Mouse (Mus musculus): ENCODE measurements around the gene Tmem43. TPM values are rescaled to one million over a fixed set of nuclear protein-coding genes. Genes with fewer than 3 reads are reported as not detected.
"Not testable (repeated sequence)": the region's sequence is repeated elsewhere in the genome, so short reads cannot be mapped to it uniquely, and the experiment has no call there.

The Tmem43 gene
- 44.3 and 44.5 TPM in 2 replicates for polyA plus RNA-seq (2015; fragmentation: Nextera tagmentation; extraction: Ambion mirVana)

GRCm38 (mm10) chr6:91472868-91473804, at the start of gene Tmem43, which contains the start of gene Chchd4:
Tmem43 (plus strand) TSS chr6:91473703.
Chchd4 (minus strand) TSS chr6:91473546.
- peak; percentile 99 for DNase-seq (ENCODE audit: low spot score)

GRCm38 (mm10) chr6:91424151-91424550, 49.4 kb upstream of the Tmem43 start:
- no peak for DNase-seq (ENCODE audit: low spot score)

GRCm38 (mm10) chr6:91440474-91441144, 32.9 kb upstream of the Tmem43 start:
- DNase-seq (ENCODE audit: low spot score): peak; percentile 95

GRCm38 (mm10) chr6:91441145-91441662, 32.3 kb upstream of the Tmem43 start:
- DNase-seq (ENCODE audit: low spot score): no peak

DNA sequence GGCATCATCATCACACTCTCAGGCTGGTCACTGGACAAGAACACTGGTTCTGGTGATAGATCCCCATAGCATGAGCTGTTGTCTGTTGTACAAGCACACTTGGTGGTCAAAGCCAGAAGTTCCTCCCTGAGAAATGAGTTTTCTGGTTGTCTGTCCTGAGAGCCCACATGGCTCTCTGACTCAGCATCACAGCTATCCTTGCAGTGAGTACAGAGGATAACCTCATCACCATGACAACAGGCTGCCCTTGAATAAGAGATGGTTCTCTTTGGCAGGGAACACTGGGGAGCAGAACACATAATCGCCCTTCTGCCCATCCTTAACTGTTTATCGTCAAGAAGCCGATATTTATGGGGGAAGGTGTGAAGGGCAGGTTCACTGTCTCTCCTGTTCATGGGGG, 28.2 kb upstream of the Tmem43 start:
- DNase-seq (ENCODE audit: low spot score): no peak

DNA sequence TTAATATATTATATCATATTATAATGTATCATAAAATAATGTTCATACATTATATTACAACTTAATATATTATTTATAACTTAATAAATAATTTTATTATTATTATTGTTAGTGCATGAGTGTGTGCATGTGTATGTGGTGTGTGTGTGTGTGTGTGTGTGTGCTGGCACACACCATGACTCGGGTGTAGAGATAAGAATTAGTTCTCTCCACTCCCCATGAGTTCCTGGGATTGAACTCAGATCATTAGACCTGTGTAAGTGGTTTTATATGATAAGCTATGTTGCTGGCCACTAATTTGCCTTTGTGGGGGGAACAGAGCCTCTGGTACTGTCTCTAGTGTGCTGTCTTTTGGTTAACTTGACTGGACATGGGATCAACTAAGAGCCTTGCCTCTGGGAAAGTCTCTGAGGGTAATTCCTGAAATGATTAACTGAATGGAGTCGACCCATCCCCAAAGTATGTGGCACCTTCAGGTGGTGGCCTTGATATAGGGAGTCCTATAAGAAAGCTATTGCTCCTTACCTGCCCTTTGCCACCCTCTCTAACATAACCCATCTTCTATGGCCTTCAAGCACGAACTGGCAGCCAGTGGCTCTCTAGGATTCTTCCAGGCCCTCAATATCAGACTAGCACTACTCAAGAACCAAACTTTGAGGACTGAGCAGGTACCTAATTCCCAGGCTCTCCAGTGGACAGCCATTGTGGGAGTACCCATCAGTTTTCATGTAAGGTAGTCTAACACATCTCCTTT, 23.9 kb upstream of the Tmem43 start:
- DNase-seq (ENCODE audit: low spot score): no peak

- no peak for DNase-seq (ENCODE audit: low spot score)
These were observed 21.4 kb upstream of the Tmem43 start for GRCm38 (mm10) chr6:91452056-91452455.

DNA sequence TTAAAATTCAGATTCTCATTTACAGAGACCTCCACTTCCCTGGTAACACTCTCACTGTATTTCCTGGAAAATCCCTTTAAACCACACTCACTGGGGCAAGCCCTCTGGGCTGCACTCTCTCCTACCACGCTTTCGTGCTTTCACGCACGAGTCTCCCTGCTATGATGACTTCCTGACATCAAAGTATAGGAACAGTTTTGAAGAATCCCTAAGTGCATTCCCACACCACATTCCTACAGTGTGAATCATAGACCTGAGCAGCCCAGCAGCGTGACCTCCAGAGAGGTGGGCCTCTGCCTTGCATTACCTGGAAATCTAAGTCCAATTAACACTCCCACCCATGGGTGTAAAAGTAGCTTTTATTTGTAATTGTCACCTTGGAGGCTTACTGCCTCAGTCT, 19.0 kb upstream of the Tmem43 start:
- DNase-seq (ENCODE audit: low spot score): no peak

DNA sequence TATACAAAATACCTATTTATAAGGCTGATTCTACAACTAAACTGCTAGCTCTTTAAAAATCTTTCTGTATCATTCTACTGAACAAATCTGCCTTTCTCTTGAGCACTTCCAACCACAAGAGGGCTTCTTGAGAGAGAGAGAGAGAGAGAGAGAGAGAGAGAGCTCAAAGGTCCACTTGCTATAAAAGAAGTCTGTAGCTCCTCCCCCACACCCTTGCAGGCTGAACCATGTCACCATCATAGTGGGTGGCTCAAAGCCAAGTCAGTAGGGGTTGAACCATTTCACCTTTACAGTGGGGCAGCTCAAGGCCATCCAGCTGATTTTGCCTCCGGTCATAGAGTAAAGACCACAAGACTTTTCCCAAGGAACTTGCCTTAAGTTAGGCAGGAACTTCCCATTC, 14.0 kb upstream of the Tmem43 start:
- no peak for DNase-seq (ENCODE audit: low spot score)

GRCm38 (mm10) chr6:91465756-91466155, 7.7 kb upstream of the Tmem43 start:
- DNase-seq (ENCODE audit: low spot score): no peak

- DNase-seq (ENCODE audit: low spot score): no peak
These were observed 6.4 kb upstream of the Tmem43 start for GRCm38 (mm10) chr6:91467106-91467505.

DNA sequence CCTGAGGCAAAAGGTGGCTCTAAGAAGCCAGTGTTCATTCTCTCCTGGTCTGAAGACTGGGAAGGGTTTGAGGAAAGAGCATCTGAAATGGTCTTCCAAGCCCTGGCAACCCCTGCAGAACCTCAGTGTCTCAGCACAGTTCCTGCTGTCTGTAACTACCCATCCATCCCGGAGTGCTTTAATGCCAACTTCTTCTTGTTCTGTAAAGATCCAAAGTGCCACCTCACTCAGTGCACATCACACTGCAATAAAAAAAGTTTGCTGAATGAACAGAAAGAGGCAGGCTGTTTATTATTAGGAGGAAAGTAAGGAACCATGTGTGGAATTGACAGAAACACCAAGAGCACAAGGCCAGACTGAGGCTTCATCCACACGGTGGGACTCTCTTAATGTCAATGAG, 2.8 kb upstream of the Tmem43 start:
- no peak for DNase-seq (ENCODE audit: low spot score)

DNA sequence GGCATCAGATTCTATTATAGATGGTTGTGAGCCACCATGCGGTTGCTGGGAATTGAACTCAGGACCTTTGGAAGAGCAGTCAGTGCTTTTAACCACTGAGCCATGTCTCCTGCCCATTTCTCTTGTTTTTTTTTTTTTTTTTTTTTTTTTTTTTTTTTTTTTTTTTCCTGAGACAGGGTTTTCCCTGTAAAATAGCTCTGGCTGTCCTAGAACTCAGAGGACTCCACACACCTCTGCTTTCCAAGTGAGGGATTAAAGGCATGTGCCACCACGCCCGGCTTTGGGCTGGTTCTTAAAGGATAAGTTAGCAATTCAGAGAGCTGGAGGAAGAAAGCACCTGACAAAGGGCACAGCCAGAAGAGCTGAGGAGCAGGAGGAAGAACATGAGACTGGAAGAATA, 2.1 kb upstream of the Tmem43 start:
- not testable (repeated sequence) for DNase-seq (ENCODE audit: low spot score)

- DNase-seq (ENCODE audit: low spot score): peak; percentile 42
These were observed 1.2 kb upstream of the Tmem43 start for GRCm38 (mm10) chr6:91472319-91472718.

- no peak for DNase-seq (ENCODE audit: low spot score)
These were observed 420 bp downstream of the Tmem43 start for GRCm38 (mm10) chr6:91473805-91474440.

DNA sequence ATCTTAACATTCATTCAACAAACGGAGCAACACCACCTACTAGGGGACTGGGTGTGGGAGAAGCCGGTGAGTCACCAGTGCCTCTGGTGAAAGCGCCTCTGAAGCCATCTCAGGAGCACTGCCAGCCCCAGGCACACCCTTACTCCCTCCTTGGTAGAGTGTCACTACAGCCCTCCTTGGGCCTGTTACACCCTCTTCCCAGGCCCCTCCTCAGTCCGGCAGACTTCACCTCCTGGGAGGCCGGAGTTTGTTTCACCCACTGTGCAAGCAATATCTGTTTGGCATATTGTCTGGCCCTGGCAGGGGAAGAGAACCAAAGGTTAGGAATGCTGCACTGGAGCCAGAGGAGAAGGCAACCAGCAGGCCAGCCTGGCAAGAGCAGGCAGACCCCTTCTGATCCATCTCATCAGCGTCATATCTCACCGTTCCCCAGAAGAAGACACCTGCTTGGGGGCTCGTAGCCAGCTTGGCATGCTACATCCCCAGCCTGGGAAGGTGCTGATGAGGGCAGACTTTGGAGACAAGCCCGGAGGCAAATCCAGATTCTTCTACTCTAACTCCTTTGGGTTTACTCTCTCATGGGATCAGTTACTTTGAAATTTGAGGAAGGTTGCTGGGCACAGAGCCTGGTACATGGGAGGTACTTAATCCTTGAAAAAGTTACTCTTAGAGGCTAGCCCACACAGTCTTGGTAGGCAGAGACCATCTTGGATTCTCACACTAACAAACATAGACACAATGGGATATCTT, 1.1 kb downstream of the Tmem43 start:
- no peak for DNase-seq (ENCODE audit: low spot score)

- no peak for DNase-seq (ENCODE audit: low spot score)
These were observed 3.0 kb downstream of the Tmem43 start for GRCm38 (mm10) chr6:91476541-91476940.

DNA sequence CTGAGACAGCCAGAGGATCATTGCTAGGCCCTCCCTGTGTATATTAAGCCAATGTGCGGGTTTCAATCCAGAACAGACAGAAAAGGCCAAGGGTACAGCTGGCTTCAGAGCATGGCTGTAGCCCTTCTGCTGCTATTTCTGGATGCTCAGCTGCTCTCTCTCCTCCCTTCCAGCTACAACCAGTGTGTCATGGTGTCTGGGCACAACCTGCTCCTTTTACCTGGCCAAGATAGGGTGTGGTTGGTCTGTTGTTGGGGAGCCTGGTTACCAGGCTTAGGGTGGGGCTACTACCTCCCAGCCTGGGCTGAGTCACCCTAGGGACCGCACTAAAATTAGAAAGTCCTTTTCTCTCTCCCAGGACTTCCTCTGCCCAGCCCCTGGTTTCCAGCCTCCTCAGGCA, 9.9 kb downstream of the Tmem43 start:
- no peak for DNase-seq (ENCODE audit: low spot score)

DNA sequence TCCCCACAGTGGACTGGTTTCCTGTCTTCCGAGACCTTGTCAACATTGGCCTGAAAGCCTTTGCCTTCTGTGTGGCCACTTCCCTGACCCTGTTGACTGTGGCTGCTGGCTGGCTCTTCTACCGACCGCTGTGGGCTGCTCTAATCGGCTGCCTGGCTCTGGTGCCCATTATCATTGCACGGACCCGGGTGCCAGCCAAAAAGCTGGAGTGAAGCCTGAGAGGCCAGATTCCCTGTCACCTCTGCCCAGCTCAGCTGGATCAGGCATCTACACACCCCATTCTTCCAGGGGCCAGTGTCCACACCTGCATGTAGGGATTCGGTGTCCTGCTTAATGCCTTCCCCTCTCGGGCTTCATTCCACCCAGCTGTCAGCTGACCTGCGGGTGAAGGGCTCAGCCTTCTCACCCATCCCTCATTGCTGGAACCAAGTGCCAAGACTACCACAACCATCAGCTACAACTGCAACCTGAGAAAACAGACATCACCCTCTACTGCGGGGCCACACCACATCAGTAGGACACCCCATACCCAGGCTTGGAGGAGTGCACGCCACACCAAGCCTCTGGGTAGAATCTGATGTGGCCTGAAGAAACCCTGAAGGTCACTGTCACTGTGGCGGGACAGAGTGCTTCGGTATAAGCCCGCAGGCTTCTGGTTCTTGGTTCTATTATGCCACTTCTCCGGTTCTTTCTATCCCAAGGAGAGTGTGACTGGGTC, 13.4 kb downstream of the Tmem43 start:
- no peak for DNase-seq (ENCODE audit: low spot score)

Data from thymus, postnatal 0 days (tissue).